Mouse (Mus musculus): ENCODE measurements around the gene Unc45b. TPM values are rescaled to one million over a fixed set of nuclear protein-coding genes. Genes with fewer than 3 reads are reported as not detected.

Gene Unc45b
- 0.25 and 0.40 TPM in 2 replicates for polyA plus RNA-seq (2015; fragmentation: Nextera tagmentation; extraction: Ambion mirVana)

- no peaks in the 10 kb centered on the region for H3K9me3 ChIP-seq (replicated peaks)
- H3K27ac ChIP-seq: no peak within 1 kb of the TSS
- H3K36me3 ChIP-seq (ENCODE audit: poor library complexity, severe bottlenecking): peaks cover 13% of the 10 kb centered on the region
- ATAC-seq: no peak
- no peak within 1 kb of the TSS for H3K4me3 ChIP-seq
- WGBS: 91% methylated on average over 4 of the region's 4 CpGs
- H3K4me1 ChIP-seq: peaks cover 13% of the 10 kb centered on the region
- peaks cover 23% of the 10 kb centered on the region for H3K27me3 ChIP-seq
- H3K9ac ChIP-seq: no peak within 1 kb of the TSS
- no peak within 1 kb of the TSS for H3K4me2 ChIP-seq
Measured at GRCm38 (mm10) chr11:82910250-82910649, at the start of gene Unc45b. Gene Unc45b, plus strand, starts transcription at chr11:82910550.

GRCm38 (mm10) chr11:82860759-82861158 lies 49.6 kb upstream of the Unc45b start:
- H3K4me3 ChIP-seq: no peak overlapping the region
- no peaks in the 10 kb centered on the region for H3K9me3 ChIP-seq (replicated peaks)
- peaks cover 48% of the 10 kb centered on the region for H3K4me1 ChIP-seq
- no peak overlapping the region for H3K27ac ChIP-seq
- no peak for ATAC-seq
- H3K27me3 ChIP-seq: no peaks in the 10 kb centered on the region
- no peaks in the 10 kb centered on the region for H3K36me3 ChIP-seq (ENCODE audit: poor library complexity, severe bottlenecking)
- no peak overlapping the region for H3K4me2 ChIP-seq
- 87% methylated on average over 6 of the region's 6 CpGs for WGBS
- H3K9ac ChIP-seq: no peak overlapping the region

GRCm38 (mm10) chr11:82861558-82861957 lies 48.8 kb upstream of the Unc45b start:
- H3K27ac ChIP-seq: peak overlapping the region; percentile 81; the same call in 1 of the 2 replicates
- WGBS: 53% methylated on average over 8 of the region's 8 CpGs

GRCm38 (mm10) chr11:82862638-82863037 lies 47.7 kb upstream of the Unc45b start:
- Histone ChIP-seq H3K36me3 (ENCODE audit: poor library complexity, severe bottlenecking) (no peaks in the 10 kb centered on the region), H3K27me3 (no peaks in the 10 kb centered on the region), H3K27ac (peak overlapping the region; percentile 81), H3K9me3 (replicated peaks) (no peaks in the 10 kb centered on the region), H3K4me2 (no peak overlapping the region), H3K4me3 (no peak overlapping the region), H3K4me1 (peaks cover 47% of the 10 kb centered on the region), H3K9ac (no peak overlapping the region)
- 26% methylated on average over 9 of the region's 9 CpGs for WGBS
- no peak for ATAC-seq

More at GRCm38 (mm10) chr11:82861558-82861957, 48.8 kb upstream of the Unc45b start:
- Histone ChIP-seq H3K27me3 (no peaks in the 10 kb centered on the region), H3K9me3 (replicated peaks) (no peaks in the 10 kb centered on the region), H3K4me1 (peaks cover 43% of the 10 kb centered on the region), H3K4me2 (no peak overlapping the region), H3K4me3 (no peak overlapping the region), H3K9ac (no peak overlapping the region), H3K36me3 (ENCODE audit: poor library complexity, severe bottlenecking) (no peaks in the 10 kb centered on the region)
- no peak for ATAC-seq

GRCm38 (mm10) chr11:82863059-82863458 lies 47.3 kb upstream of the Unc45b start:
- Histone ChIP-seq H3K27me3 (no peaks in the 10 kb centered on the region), H3K4me3 (no peak overlapping the region), H3K4me1 (peaks cover 51% of the 10 kb centered on the region), H3K27ac (peak overlapping the region; percentile 81), H3K4me2 (0 out of 2 replicates have a peak overlapping the region, but pooled peaks have one; percentile 5), H3K9ac (no peak overlapping the region), H3K36me3 (ENCODE audit: poor library complexity, severe bottlenecking) (no peaks in the 10 kb centered on the region), H3K9me3 (replicated peaks) (no peaks in the 10 kb centered on the region)
- WGBS: 13% methylated on average over 2 of the region's 2 CpGs
- ATAC-seq: peak; percentile 73; the same call in 1 of the 2 replicates

- no peaks in the 10 kb centered on the region for H3K9me3 ChIP-seq (replicated peaks)
- peak; percentile 85 for ATAC-seq
- H3K27ac ChIP-seq: peak overlapping the region; percentile 81
Measured at GRCm38 (mm10) chr11:82863488-82863931, 46.8 kb upstream of the Unc45b start.

GRCm38 (mm10) chr11:82865957-82866356 lies 44.4 kb upstream of the Unc45b start:
- ATAC-seq: no peak
- Histone ChIP-seq H3K9ac (no peak overlapping the region), H3K27ac (no peak overlapping the region), H3K9me3 (replicated peaks) (no peaks in the 10 kb centered on the region), H3K4me3 (no peak overlapping the region), H3K27me3 (no peaks in the 10 kb centered on the region), H3K4me2 (no peak overlapping the region), H3K36me3 (ENCODE audit: poor library complexity, severe bottlenecking) (no peaks in the 10 kb centered on the region), H3K4me1 (peaks cover 63% of the 10 kb centered on the region)
- 86% methylated on average over 10 of the region's 10 CpGs for WGBS

More at GRCm38 (mm10) chr11:82863488-82863931, 46.8 kb upstream of the Unc45b start:
- Histone ChIP-seq H3K4me3 (no peak overlapping the region), H3K27me3 (no peaks in the 10 kb centered on the region), H3K4me2 (peak overlapping the region; percentile 21; the same call in 1 of the 2 replicates), H3K9ac (no peak overlapping the region), H3K36me3 (ENCODE audit: poor library complexity, severe bottlenecking) (no peaks in the 10 kb centered on the region), H3K4me1 (peaks cover 54% of the 10 kb centered on the region)
- WGBS: 7% methylated on average over 4 of the region's 4 CpGs

- H3K4me1 ChIP-seq: peaks cover 53% of the 10 kb centered on the region
- H3K27ac ChIP-seq: no peak overlapping the region
- ATAC-seq: no peak
- no peaks in the 10 kb centered on the region for H3K36me3 ChIP-seq (ENCODE audit: poor library complexity, severe bottlenecking)
- H3K4me2 ChIP-seq: no peak overlapping the region; the same call in 1 of the 2 replicates
- H3K9me3 ChIP-seq (replicated peaks): no peaks in the 10 kb centered on the region
- no peak overlapping the region for H3K4me3 ChIP-seq
- 28% methylated on average over 7 of the region's 7 CpGs for WGBS
- H3K27me3 ChIP-seq: no peaks in the 10 kb centered on the region
- H3K9ac ChIP-seq: no peak overlapping the region
Measured at GRCm38 (mm10) chr11:82866850-82867564, 43.3 kb upstream of the Unc45b start.

GRCm38 (mm10) chr11:82867956-82868355 lies 42.4 kb upstream of the Unc45b start:
- Histone ChIP-seq H3K9me3 (replicated peaks) (no peaks in the 10 kb centered on the region), H3K4me2 (no peak overlapping the region), H3K4me3 (no peak overlapping the region), H3K27me3 (no peaks in the 10 kb centered on the region), H3K9ac (no peak overlapping the region), H3K4me1 (peaks cover 44% of the 10 kb centered on the region), H3K27ac (no peak overlapping the region), H3K36me3 (ENCODE audit: poor library complexity, severe bottlenecking) (no peaks in the 10 kb centered on the region)
- no peak for ATAC-seq
- 50% methylated on average over 5 of the region's 5 CpGs for WGBS

GRCm38 (mm10) chr11:82869506-82870172 lies 40.7 kb upstream of the Unc45b start:
- no peak for ATAC-seq
- peak overlapping the region; percentile 83 for H3K4me3 ChIP-seq
- H3K9me3 ChIP-seq (replicated peaks): no peaks in the 10 kb centered on the region
- no peaks in the 10 kb centered on the region for H3K27me3 ChIP-seq
- WGBS: 76% methylated on average over 9 of the region's 9 CpGs
- no peak overlapping the region for H3K27ac ChIP-seq
- H3K4me2 ChIP-seq: peak overlapping the region; percentile 84
- H3K36me3 ChIP-seq (ENCODE audit: poor library complexity, severe bottlenecking): no peaks in the 10 kb centered on the region
- H3K4me1 ChIP-seq: peaks cover 31% of the 10 kb centered on the region; the same call in 1 of the 2 replicates
- H3K9ac ChIP-seq: peak overlapping the region; percentile 84

GRCm38 (mm10) chr11:82870173-82871030 lies 39.9 kb upstream of the Unc45b start:
- Histone ChIP-seq H3K4me2 (peak overlapping the region; percentile 84), H3K27ac (peak overlapping the region; percentile 35; the same call in 1 of the 2 replicates), H3K9me3 (replicated peaks) (no peaks in the 10 kb centered on the region), H3K27me3 (no peaks in the 10 kb centered on the region), H3K36me3 (ENCODE audit: poor library complexity, severe bottlenecking) (no peaks in the 10 kb centered on the region), H3K4me1 (peaks cover 31% of the 10 kb centered on the region; the same call in 1 of the 2 replicates), H3K9ac (peak overlapping the region; percentile 84), H3K4me3 (peak overlapping the region; percentile 83)
- WGBS: 6% methylated on average over 34 of the region's 36 CpGs
- ATAC-seq: no peak; the same call in 1 of the 2 replicates
